Mouse (Mus musculus) embryonic stem cell, embryonic (primary cell): ENCODE measurements at regions not wholly inside any gene's neighbourhood (a gene's known extent, or its start where the extent isn't known, plus 50 kb on each side); places are given as distances from the start of the nearest gene placed in this dataset.
"Not testable (repeated sequence)": the region's sequence is repeated elsewhere in the genome, so short reads cannot be mapped to it uniquely, and the experiment has no call there.

Experiments
- CTCF ChIA-PET, 4 experiments: fragments of 300-600 bp in 2 of 4; fragments of 350-600 bp in 2 of 4; sonication (Branson Sonifier 250); formaldehyde crosslinking; loops; one replicate each; lab custom pipeline; 2022; ENCODE audit warnings: inconsistent platforms in 2 of 4; lab: Charles Lee
- POLR2A ChIA-PET, 4 experiments: fragments of 300-600 bp in 2 of 4; fragments of 350-600 bp in 2 of 4; sonication (Branson Sonifier 250); formaldehyde crosslinking; loops; one replicate each; lab custom pipeline; 2022; ENCODE audit warnings: antibody characterized with exemption in 4 of 4, inconsistent platforms in 1 of 4; lab: Charles Lee

DNA sequence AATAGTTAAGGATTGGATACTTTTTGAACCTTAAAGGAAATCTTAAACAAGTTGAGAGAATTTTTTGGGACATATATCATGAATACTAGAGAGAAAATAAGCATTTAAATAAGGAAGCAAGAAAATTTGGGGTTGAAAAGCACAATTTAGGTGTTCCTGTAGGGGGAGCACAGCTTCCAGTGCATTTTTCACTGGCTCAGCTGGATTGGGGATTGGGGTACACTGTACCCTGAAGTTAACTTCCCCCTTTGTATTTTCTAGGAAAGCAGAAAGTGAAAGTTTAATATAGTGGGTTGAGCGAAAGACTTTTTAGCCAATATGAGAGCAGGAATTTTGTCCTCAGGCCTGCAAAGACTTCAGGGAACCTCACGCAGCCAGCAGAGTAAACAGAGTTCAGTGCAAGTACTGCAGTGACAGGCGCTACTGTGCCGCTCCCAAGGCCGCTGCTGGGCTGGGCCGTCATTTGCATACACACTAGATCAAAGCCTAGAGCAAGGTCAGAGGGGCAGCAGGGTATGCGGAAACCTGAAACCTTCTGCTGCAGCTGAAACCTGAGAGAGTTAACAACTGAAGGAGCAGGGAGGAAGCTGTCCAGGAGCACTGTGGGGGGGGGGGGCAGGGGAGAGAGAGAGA lies 1111.4 kb downstream of the H2al1n start:
- ChIA-PET CTCF (no interaction called here), POLR2A (interaction anchor here in 1 of 4 experiments (0.6 kb wide), 1 partner anchor 244 kb away, joined by 4 read pairs; no protein-coding TSS in a partner anchor)

DNA sequence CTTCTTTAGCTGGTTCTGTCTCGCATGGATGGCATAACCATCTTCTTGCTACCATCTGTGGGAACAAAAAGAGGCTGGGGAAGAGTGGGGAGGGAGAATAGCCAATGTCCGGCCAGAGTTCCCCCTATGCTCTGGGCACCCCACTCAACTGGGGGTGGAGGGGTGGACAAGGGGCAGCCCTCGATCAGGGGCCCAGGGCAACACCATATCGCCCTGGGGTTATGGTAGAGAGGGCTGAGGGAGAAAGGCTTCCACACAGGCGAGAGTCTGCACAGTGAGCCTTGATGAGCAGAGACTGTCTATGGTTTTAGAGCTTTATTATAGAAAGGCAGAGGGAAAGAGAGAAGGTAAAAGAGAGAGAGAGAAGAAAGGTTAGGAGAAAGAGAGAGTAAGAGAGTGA lies 1112.0 kb downstream of the H2al1n start:
- ChIA-PET CTCF (interaction anchor here in 1 of 4 experiments (0.6 kb wide), 1 partner anchor 116 kb away, joined by 3 read pairs; no protein-coding TSS in a partner anchor), POLR2A (interaction anchor here in 1 of 4 experiments (0.6 kb wide), 1 partner anchor 245 kb away, joined by 4 read pairs; no protein-coding TSS in a partner anchor)

DNA sequence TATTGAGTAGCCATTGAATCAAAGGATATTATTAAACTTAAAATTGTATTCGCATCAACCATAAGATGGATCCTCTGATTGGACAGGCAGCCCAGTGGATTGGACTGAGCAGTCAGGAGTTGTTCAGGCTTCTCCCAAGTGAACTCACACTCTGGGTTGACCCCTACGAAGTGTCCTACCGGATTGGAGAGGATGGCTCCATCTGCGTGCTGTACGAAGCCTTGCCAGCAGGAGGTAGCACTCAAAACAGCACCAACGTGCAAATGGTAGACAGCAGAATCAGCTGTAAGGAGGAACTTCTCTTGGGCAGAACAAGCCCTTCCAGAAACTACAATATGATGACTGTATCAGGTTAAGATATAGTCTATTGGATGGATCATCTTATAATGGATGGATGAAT lies 1154.2 kb downstream of the H2al1n start:
- CTCF ChIA-PET, POLR2A ChIA-PET: not testable (repeated sequence)
